Mouse (Mus musculus) macrophage (primary cell): ENCODE data around the gene Gpx4. TPM values are rescaled to one million over a fixed set of nuclear protein-coding genes. Genes with fewer than 3 reads are reported as not detected.

Experiments
- H3K27ac ChIP-seq: fragments of 350-480 bp; formaldehyde crosslinking; 2 replicates; pipeline ENCODE4 v1.9.0; 2021
- H3K36me3 ChIP-seq: fragments of 350-480 bp; formaldehyde crosslinking; 2 replicates; pipeline ENCODE4 v1.9.0; 2021; ENCODE audit errors: inconsistent target
- H3K4me3 ChIP-seq: fragments of 350-480 bp; formaldehyde crosslinking; 2 replicates; pipeline ENCODE4 v1.9.0; 2021; ENCODE audit errors: inconsistent target
- H3K79me2 ChIP-seq: fragments of 350-480 bp; formaldehyde crosslinking; 2 replicates; pipeline ENCODE4 v1.9.0; 2021; ENCODE audit errors: inconsistent target
- WGBS: methylation state at CpG from one replicate; pipeline ENCODE4 v1.1.7; 2026; ENCODE audit warnings: inconsistent platforms; ENCODE audit not compliant: missing documents; 5-methylcytosine and 5-hydroxymethylcytosine counted together
- polyA plus RNA-seq: library from polyadenylated mRNA; stranded (reverse); fragments of 250-400 nt; gene quantifications from 3 replicates; pipeline ENCODE4 v1.2.4, GENCODE M21; 2018; ENCODE audit warnings: inconsistent platforms
- total RNA-seq, 78 experiments: library from RNA; depleted of rRNA; stranded (reverse); fragments of 250-400 nt; gene quantifications; 1 replicate in 9 of 78; 2 replicates in 24 of 78; 3 replicates in 43 of 78; 4 replicates in 2 of 78; pipeline ENCODE4 v1.2.4; 2018; ENCODE audit warnings: inconsistent platforms in 56 of 78

Gene Gpx4
- total RNA-seq (2018; cell fraction: chromatin; rRNA removed), result 100 to 1,000 TPM in 8 of 26 experiments, 10 to 100 TPM in 18; 25.2 to 137 (median 85.2) TPM
- 100 to 1,000 TPM; 389 to 647 (median 497) TPM for total RNA-seq (2018; cell fraction: cytosol; rRNA removed)
- total RNA-seq (2018; cell fraction: nucleus; rRNA removed), result 100 to 1,000 TPM in 20 of 26 experiments, 10 to 100 TPM in 6; 53.9 to 194 (median 123) TPM
- polyA plus RNA-seq, result 427 to 512 TPM (median 481 TPM) in 3 replicates

DNA sequence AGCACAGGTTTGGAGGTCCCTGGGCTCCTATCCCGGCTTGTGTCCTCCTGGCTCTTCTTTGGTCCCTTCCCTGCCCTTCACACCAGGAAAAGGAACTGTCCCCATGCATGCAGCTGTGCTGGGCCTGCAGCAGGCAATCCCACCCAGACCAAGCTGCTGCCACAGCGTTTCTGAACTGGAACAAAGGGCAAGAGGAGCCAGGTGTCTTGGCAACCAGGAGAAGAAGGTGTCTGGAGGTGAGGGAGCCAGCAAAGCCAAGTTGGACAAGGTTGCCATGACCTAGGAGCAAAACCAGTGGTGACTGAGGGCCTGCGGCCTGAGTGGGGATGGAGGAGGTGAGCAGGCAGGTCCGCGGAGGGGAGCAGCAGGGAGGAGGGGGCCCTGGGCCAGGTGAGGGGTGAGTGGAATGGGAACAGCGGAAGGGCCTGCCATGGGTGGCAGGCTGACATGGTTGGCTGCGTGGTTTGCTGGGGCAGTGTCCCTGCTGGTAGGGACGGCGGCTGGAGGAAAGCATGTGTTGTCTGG lies at the start of gene Gpx4:
Gene Gpx4, plus strand, starts transcription at position 126 of the 525 bp plus-strand sequence.
- Histone ChIP-seq H3K36me3 (no peaks in the 10 kb centered on the region), H3K79me2 (no peaks in the 10 kb centered on the region), H3K4me3 (no peak within 1 kb of the TSS), H3K27ac (no peak within 1 kb of the TSS)
- 85% methylated on average over 9 of the region's 9 CpGs for WGBS

DNA sequence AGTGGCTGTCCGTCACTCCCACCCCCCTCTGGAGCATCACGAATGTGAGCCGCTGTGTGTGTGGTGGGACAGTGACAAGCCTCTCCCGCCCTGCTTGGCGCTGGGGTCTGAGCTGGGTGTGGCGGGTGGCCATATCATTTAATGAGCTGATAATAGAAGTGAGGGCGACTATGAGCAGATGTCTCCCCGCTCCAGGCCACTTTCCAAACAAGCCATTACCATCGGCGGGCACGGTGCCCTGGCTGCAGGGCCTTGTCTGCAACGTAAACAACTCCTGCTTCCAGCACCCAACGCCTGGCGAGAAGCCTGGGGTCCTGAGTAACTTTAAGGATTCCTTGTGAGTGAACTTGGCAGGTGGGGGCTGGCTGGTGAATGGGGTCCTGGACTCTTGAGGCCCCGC lies 49.1 kb upstream of the Gpx4 start:
- Histone ChIP-seq H3K36me3 (peaks cover 20% of the 10 kb centered on the region; the same call in 1 of the 2 replicates), H3K27ac (no peak overlapping the region), H3K79me2 (no peaks in the 10 kb centered on the region; the same call in 1 of the 2 replicates), H3K4me3 (no peak overlapping the region)
- 89% methylated on average over 15 of the region's 15 CpGs for WGBS

DNA sequence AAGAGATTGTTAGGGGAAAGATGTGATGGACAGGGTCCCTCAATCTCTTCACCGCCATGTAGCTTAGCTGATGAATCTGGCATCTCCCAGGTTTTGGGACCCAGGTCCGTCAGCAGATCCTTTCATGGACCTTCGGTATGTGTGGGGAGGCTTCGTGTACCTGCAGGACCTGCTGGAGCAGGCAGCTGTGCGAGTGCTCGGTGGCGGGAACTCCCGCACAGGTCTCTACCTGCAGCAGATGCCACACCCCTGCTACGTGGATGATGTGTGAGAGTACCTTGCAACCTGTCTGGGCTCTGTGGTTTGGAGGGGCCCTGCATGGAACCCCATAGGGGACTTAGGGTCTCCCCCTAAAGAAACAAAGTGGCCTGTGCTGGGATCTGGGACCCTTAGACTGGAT lies 45.0 kb upstream of the Gpx4 start:
- Histone ChIP-seq H3K36me3 (peaks cover 37% of the 10 kb centered on the region; the same call in 1 of the 2 replicates), H3K4me3 (no peak overlapping the region), H3K79me2 (no peaks in the 10 kb centered on the region; the same call in 1 of the 2 replicates), H3K27ac (no peak overlapping the region)
- 100% methylated on average over 8 of the region's 9 CpGs for WGBS

DNA sequence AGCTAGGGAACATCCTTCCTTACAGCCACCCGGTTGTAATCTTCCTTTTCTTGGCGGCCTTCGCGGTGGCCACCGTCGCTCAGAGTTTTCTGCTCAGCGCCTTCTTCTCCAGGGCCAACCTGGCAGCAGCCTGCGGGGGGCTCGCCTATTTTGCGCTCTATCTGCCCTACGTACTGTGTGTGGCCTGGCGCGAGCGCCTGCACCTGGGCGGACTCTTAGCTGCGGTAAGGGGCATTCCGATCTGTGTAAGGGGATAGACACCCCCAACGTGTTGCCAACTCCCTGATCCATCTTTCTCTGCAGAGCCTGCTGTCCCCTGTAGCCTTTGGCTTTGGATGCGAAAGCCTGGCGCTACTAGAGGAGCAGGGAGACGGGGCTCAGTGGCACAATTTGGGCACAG lies 44.1 kb upstream of the Gpx4 start:
- Histone ChIP-seq H3K36me3 (peaks cover 44% of the 10 kb centered on the region; the same call in 1 of the 2 replicates), H3K27ac (no peak overlapping the region), H3K4me3 (no peak overlapping the region), H3K79me2 (no peaks in the 10 kb centered on the region; the same call in 1 of the 2 replicates)
- WGBS, result 92% methylated on average over 20 of the region's 21 CpGs

DNA sequence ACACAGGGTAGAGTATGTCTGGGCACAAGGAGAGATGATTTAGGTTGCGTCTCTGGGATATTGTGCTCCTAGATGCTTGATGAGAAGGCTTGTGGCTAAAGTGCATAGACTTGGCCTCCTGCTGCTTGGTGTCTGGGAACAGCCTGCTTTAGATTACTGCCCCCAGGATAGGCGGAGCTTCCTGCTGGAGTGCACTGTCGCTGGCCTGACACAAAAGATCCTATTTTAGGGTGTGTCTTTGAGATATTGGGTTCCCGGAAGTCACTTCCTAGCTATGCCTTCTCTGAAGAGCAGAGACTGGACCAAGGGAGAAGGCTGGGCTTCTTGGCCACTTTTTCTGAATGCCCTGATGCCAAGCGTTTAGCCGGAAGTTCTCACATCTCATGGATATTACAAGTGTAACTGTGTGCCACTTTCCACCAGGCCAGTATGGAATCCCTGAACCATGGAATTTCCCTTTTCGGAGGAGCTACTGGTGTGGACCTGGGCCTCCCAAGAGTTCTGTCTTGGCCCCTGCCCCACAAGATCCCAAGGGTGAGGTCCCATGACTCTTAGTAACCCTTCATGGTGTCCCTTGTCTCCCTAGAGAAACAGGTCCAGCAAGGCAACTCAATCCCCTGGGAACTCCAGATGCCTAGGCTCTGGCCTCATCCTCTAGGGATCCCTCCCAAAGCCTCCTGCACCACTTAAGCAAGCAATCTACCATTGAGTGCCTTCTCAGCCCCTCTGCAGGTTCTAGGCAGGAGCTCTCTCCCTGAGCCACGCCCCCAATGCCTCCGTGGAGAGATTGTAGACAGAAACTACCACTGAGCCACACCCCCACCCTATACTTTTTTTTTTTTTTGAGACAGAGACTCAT lies 43.4 kb upstream of the Gpx4 start:
- WGBS, result 89% methylated on average over 9 of the region's 9 CpGs
- no peak overlapping the region for H3K4me3 ChIP-seq
- H3K36me3 ChIP-seq, result peaks cover 52% of the 10 kb centered on the region
- H3K27ac ChIP-seq, result no peak overlapping the region
- H3K79me2 ChIP-seq, result no peaks in the 10 kb centered on the region

DNA sequence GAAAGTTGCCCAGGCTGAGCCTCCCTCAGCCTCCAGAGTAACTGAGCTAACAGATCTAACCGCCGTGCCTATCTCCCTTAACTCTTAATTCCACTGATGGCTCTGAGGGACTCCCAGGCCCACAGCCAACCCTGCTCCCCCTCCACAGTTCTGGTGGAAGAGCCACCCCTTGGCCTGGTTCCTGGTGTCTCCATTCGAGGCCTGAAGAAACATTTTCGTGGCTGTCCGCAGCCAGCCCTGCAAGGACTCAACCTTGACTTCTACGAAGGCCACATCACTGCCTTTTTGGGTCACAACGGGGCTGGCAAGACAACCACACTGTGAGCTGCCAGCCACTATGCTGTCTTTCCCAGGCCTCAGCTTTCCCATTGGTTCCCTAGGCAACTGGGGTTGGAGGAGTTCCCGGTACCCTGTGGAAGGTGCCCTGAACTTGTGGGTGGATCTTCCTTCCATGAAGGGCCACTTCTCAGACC lies 42.7 kb upstream of the Gpx4 start:
- Histone ChIP-seq H3K36me3 (peaks cover 56% of the 10 kb centered on the region), H3K79me2 (no peaks in the 10 kb centered on the region), H3K27ac (no peak overlapping the region), H3K4me3 (no peak overlapping the region)
- 92% methylated on average over 6 of the region's 8 CpGs for WGBS

DNA sequence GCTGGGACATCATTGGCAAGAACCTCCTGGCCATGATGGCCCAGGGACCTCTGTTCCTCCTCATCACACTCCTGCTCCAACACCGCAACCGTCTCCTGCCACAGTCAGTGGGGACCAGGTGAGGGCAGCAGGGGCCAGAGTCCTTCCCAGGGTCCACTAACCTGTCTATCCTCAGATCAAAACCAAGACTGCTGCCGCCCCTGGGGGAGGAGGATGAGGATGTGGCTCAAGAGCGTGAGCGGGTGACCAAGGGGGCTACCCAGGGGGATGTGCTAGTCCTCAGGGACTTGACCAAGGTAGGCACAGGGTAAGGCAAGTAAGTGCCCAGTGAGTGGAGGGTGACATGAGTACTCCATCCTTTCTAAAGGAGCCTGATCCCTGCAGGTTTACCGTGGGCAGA lies 35.2 kb upstream of the Gpx4 start:
- Histone ChIP-seq H3K79me2 (peaks cover 3% of the 10 kb centered on the region), H3K4me3 (no peak overlapping the region), H3K36me3 (peaks cover 52% of the 10 kb centered on the region), H3K27ac (no peak overlapping the region)
- 94% methylated on average over 6 of the region's 6 CpGs for WGBS

DNA sequence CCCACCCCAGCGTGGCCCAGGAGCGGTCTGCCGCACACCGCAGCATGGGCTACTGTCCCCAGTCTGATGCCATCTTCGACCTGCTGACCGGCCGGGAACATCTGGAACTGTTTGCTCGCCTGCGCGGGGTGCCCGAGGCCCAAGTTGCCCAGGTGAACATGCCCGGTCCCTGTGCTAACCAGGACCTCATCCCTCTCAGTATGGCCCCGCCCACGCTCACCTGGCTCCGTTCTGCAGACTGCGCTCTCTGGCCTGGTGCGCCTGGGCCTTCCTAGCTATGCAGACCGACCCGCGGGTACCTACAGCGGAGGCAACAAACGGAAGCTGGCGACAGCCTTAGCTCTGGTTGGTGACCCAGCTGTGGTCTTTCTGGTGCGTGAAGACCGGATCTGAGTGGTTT lies 33.4 kb upstream of the Gpx4 start:
- peaks cover 22% of the 10 kb centered on the region for H3K79me2 ChIP-seq
- H3K27ac ChIP-seq, result no peak overlapping the region
- peaks cover 35% of the 10 kb centered on the region for H3K36me3 ChIP-seq

DNA sequence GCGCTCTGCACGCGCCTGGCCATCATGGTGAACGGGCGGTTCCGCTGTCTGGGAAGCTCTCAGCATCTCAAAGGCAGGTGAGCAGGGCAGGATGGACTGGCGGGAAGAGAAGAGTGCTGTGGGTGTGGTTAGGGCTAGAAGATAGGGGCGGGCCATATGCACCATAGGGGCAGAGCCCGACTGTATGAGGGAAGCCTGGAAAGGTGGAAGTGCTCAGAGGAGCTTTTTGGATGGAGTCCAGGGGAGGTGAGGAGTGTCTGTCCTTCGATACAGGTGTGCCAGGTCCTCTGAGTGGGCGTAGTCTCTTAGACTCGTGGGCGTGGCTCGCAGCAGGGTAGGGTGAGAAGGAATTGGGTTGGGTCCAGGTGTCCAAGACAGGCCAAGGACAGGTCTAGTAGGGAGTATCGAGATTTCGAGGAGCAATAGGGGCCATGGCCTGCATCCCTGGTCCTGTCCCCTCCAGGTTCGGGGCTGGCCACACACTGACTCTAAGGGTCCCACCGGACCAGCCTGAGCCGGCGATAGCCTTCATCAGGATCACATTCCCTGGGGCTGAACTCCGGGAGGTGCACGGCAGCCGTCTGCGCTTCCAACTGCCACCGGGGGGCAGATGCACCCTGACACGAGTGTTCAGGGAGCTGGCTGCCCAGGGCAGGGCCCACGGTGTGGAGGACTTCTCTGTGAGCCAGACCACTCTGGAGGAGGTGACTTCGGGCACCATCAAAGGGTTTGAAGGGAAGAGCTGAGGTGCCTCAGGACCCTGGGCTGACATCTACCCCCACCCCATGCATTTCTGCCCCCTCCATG lies 32.3 kb upstream of the Gpx4 start:
- WGBS, result 81% methylated on average over 24 of the region's 28 CpGs
- Histone ChIP-seq H3K27ac (no peak overlapping the region), H3K79me2 (peaks cover 32% of the 10 kb centered on the region), H3K4me3 (no peak overlapping the region), H3K36me3 (peaks cover 31% of the 10 kb centered on the region)

More for the DNA sequence above, 33.4 kb upstream of the Gpx4 start:
- 96% methylated on average over 25 of the region's 25 CpGs for WGBS
- H3K4me3 ChIP-seq, result no peak overlapping the region

DNA sequence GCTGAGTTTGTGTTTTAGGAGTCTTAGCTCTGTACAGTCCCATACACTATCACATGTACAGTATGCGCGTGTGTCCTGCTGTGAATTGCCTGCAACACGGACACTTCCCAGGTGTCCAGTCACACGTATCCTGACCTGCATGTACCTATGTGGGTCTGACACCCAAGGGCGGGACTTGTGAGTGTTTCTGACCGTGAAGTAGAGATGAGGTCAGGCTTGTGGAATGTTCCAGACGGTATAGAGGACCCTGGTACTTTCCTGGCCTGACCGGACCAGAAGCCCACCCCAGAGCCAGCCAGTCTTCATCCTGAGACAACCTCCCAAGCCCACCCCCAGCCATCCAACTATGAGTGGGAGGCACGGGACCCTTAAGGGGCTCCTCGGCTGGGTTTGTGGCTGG lies 31.4 kb upstream of the Gpx4 start:
- no peak overlapping the region for H3K4me3 ChIP-seq
- 89% methylated on average over 10 of the region's 10 CpGs for WGBS
- peaks cover 29% of the 10 kb centered on the region; the same call in 1 of the 2 replicates for H3K36me3 ChIP-seq
- H3K27ac ChIP-seq, result peak overlapping the region; percentile 97; the same call in 1 of the 2 replicates
- H3K79me2 ChIP-seq, result peaks cover 41% of the 10 kb centered on the region

DNA sequence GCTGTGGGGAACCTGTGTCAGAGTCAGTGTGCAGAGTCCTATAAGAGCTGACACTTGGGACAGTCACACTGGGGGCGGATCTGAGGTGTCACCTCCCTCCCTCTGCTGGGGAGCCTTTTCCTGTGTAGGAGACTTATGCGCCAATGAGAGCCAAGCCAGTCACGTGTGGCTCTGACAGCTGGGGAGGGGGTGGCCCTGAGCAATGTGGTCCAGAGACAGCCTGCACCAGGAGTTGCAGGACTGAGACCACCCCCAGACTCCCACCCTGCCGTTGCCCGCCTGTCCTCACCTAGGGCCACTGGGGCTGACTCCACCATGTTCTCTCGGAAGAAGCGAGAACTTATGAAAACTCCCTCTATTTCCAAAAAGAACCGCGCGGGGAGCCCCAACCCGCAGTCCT lies 30.5 kb upstream of the Gpx4 start, which contains the start of gene Arhgap45:
Gene Arhgap45, plus strand, starts transcription at position 143 of the 400 bp plus-strand sequence.
- peak within 1 kb of the TSS; percentile 90 for H3K4me3 ChIP-seq
- H3K79me2 ChIP-seq, result peaks cover 51% of the 10 kb centered on the region
- peaks cover 31% of the 10 kb centered on the region; the same call in 1 of the 2 replicates for H3K36me3 ChIP-seq
- 0% methylated on average over 11 of the region's 11 CpGs for WGBS
- H3K27ac ChIP-seq, result peak within 1 kb of the TSS; percentile 97

DNA sequence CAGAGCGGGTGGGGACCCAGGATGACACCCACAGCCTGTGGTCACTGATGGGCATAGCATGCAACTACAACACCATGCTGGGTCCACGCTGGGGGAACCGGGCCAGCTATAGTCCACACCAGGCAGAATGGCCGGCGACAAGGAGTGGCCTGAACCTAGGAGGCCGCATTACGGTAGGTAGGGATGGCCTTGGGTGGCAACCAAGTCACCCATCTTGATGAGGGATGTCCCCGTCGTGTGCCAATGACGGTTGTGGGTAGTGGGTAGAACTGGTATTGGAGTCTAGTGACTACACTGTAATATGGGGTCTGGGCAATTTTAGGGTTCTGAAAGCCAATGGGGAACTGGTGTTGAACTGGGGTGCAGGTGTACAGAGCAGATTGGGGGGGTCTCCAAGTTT lies 30.0 kb upstream of the Gpx4 start:
- 0% methylated on average over 10 of the region's 10 CpGs for WGBS
- Histone ChIP-seq H3K27ac (peak overlapping the region; percentile 97), H3K36me3 (peaks cover 31% of the 10 kb centered on the region; the same call in 1 of the 2 replicates), H3K4me3 (peak overlapping the region; percentile 90), H3K79me2 (peaks cover 55% of the 10 kb centered on the region)

DNA sequence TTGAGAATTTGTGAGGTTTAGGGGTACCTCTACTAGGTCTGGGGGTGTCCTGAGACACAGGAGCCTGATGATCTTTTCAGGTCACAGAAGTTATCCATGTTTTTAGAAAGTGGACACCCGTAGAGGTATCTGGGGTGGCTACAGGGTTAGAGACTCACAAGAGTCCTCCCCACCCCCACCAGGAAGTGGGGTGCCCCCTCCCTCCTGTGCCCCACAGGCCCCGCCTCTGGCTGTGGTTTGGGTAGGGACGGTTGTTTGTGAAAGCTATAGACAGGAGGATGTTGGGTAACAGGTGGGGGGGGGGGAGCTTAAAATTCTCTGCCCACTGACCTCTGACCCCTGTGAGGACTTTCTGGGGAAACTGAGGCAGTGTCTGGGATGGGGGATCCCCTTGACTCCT lies 29.6 kb upstream of the Gpx4 start:
- H3K36me3 ChIP-seq, result peaks cover 31% of the 10 kb centered on the region; the same call in 1 of the 2 replicates
- H3K4me3 ChIP-seq, result peak overlapping the region; percentile 90
- 0% methylated on average over 1 of the region's 3 CpGs for WGBS
- peaks cover 59% of the 10 kb centered on the region for H3K79me2 ChIP-seq
- H3K27ac ChIP-seq, result peak overlapping the region; percentile 97

DNA sequence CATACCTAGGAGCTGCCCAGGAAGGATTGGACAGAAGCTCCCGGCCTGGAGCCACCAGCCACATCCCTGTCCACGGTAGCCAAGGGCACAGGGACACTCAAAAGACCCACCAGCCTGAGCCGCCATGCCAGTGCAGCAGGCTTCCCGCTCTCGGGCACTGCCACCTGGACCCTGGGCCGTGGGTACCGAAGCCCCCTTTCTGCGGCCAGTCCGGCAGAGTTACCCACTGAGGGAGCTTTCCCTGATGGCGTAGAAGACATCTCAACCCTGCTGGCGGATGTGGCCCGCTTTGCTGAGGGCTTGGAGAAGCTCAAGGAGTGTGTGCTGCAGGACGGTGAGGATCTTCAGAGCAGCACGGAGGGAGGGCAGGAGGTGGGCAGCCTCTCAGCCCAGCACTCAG lies 29.2 kb upstream of the Gpx4 start:
- Histone ChIP-seq H3K27ac (peak overlapping the region; percentile 97), H3K4me3 (peak overlapping the region; percentile 90), H3K79me2 (peaks cover 63% of the 10 kb centered on the region), H3K36me3 (peaks cover 35% of the 10 kb centered on the region; the same call in 1 of the 2 replicates)
- WGBS, result 2% methylated on average over 13 of the region's 14 CpGs
